Mouse (Mus musculus): ENCODE data around the gene Npas2.
A peak's percentile ranks its signal among the peaks of the same experiment; 100 is the strongest.

The Npas2 gene

DNA sequence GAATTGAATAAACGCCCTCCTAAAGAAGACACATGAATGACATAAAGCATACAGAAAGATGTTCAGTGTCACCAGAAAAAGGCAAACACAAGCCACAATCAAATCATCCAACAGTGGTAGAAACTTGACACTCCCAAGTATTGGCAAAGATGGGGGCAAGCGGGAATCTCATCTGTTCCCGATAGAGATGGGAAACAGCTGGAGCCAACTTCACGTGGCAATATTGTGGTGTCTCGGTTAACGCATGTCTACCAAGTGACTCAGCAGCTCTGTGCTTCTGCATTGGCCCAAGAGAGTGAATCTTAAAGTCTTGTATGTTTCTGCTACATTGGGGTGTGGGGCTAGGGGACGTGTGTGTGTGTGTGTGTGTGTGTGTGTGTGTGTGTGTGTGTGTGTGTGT is 89.8 kb downstream of the Npas2 start:
- peak in 1 of 2 experiments; percentile 10 for DNase-seq (ENCODE audit: low spot score in 2 of 2)

DNA sequence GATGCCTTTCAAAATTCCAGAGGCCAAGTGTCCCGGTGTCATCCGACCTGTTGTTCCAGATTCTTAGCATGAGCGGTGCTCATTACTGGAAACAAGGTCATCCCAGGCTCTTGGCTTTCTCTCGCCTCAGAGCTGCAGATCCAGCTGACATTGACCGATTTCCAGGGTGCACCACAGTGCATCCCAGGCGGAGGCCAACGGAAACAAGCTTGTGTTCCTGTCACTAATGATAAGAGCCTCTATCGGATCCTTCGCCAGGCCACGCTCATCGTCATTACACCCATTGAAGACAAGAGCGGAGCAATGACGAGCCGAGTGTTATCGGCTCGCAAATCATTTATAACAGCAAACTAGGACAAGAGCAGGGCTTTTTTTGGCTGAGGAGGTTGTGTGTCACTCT is 91.3 kb downstream of the Npas2 start:
- DNase-seq (ENCODE audit: low spot score in 2 of 2) = peak in 1 of 2 experiments; percentile 13

DNA sequence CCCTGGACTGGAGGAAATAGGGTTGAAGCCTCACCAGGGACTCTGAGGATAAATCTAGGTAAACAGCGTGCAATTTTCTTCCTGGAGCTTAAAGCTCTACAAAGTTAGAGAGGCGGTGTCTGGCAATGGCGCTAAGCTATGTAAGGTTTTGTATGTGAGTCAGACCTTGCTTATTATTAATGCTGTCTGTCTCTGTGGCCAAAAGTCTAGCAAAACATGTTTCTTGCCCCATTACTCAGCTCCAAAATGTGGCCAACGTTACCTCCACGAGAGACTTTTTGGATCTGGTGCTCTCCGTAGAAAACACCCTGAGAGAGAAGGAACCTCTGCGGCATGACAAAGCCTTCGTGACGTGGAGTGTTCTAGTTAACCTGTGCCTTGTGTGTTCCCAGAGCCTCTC is 93.5 kb downstream of the Npas2 start:
- DNase-seq (ENCODE audit: low spot score in 2 of 2) = no peak

DNA sequence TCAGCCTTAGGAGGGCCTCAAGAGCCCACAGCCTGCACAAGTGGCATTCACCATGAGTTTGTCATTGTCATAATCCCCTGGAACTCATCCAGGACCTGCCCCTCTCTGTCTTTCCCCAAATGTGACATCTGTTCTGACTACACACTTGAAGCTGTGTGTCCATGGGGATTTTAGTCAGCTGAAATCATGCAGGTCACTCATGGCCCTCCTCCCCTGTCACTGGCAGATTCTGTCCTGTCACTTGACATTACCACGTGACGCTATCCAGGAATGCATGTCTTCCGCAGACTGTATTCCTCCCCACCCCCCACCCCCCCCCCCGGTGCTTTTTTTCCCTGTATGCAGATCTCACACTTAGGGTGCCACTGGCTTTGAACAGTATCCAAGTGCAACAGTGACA is 94.3 kb downstream of the Npas2 start:
- DNase-seq (ENCODE audit: low spot score in 2 of 2) = no peak

DNA sequence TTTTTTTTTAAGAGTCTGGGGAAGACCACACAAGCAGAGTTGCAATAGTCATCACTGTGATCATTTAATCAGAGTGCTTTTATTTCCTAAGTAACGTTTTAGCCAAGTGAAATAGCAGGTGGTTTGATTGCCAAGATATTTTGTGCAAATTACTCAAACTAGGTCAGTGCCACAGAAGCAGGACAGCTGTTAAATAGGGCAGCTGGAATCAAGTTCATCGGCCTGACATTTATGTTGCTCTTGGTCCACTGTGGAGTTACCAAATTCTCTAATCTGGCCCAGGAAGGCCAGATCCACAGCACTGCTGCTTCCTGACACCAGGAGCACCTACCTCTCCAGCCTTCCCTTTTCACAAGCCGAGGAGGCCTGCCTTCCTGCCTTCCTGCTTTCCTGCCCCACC is 94.9 kb downstream of the Npas2 start:
- no peak for DNase-seq (ENCODE audit: low spot score in 2 of 2)

DNA sequence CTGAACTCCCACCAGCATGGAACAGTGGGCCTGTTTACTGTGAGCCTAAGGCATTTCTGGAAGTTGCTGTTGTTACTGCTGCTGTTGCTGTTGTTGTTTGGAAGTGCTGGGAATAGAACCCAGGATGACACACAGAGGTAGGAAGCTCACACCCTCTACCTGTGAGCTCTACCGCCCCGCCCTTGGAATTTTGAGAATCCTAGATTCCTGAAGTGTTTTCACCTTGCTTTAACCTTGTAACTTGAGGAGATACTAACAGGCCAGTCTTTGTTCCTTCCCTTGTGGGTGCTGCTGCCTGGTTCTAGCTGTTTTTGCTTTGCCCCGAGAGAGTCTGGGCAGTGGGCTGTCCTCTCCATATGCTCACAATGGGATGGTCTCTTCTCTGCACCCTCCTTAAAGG is 98.5 kb downstream of the Npas2 start:
- DNase-seq (ENCODE audit: low spot score in 2 of 2) = no peak

DNA sequence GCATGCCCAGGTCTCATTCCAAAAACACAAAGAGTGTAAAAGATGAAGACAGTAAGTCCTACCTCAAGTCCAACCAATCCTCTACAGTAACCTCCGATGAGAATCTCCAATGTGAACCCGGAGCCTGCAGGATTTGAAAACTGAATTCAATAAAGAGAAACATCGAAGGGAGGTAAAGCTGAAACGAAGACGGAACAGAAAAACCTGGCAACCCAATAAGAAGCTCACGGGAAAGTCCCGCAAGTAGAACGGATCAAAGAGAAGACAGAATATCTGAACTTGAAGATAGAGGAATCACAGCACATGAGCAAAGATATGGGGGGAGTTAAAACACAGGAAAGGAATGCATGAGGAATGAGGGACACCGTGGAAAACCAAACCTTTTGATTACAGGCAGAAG is 104.8 kb downstream of the Npas2 start:
- no peak for DNase-seq (ENCODE audit: low spot score in 2 of 2)

DNA sequence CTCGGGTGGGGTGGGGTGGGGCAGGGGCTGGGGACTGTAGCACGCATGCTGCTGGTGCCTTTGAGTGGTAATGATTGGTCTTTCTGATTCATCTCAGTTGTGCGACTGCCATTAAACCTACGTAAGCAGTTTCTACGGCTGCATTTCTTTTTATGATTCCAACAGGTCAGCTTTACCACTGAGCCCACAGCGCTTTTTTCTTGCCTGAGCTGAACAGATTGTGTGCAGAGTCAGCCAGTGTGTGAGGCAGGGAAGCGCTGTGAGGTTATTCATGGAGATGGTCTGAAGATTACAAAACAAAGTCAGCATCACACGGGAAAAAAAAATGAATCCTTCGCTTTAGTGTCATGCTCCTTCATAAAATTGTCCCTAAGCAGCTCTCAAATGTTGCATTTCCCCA is 106.7 kb downstream of the Npas2 start:
- DNase-seq (ENCODE audit: low spot score in 2 of 2) = no peak

DNA sequence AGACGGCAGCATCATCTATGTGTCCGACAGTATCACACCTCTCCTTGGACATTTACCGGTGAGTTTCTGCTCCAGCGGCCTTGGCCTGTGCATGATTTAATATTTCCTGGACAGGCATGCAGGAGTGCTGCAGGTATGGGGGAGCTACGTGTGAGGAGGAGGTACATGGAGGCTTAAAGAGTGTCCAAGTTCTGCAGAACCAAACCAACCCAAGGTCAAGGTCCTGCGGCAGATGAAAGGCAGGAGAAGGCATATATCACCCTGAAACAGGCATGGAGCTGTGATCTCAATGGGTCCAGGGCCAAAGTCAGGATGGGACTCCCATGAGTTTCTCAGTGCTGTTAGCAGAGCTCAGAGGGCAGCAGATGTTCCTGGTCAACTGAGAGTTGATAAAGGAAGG is 107.1 kb downstream of the Npas2 start:
- DNase-seq (ENCODE audit: low spot score in 2 of 2) = no peak

DNA sequence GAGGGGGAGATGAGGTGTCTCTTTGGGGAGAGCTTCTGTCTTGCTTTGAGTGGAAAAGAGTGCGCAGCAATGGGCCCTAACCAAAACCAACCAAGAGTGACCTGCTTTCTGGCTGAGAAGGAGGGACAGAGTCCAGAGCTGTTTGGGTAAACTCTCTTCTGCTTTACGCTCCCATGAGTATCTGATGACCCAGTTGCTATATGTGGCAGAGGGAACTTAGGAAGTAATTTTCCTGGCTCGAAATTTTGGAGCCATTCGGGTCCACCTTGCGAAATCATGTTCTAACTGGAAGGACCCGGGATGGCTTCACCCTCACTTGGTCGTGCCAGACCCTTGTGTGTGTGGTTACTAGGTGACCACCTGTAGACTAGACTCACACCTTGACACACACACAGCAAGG is 108.7 kb downstream of the Npas2 start:
- DNase-seq (ENCODE audit: low spot score in 2 of 2) = no peak

DNA sequence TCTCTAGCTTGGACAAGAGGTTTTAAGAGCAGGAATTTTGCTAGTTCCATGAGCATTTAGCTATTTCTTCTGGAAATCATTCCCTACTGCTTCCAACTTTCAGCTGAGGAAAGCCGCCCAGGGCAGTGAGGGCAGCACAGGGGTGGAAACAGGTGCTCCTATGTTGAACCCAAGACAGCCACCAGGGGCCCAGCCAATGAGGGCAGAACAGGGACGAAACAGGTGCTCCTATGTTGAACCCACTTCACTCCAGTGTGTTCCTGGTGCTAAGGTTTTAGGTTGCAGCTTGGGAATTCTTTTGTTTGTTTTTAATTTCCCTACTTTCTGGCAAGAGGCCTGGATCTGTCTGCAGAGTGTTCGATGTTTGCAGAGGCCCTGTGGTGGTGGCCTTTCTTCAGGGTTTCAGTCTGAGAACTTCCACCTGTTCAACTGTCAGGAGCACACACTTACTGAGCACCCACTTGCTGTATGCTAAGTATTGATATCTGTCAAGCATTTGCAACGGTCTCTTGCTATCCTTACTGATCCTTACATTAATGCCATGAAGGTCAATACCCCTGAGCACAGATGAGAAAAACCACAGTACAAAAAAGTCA is 109.6 kb downstream of the Npas2 start:
- DNase-seq (ENCODE audit: low spot score in 2 of 2) = no peak

DNA sequence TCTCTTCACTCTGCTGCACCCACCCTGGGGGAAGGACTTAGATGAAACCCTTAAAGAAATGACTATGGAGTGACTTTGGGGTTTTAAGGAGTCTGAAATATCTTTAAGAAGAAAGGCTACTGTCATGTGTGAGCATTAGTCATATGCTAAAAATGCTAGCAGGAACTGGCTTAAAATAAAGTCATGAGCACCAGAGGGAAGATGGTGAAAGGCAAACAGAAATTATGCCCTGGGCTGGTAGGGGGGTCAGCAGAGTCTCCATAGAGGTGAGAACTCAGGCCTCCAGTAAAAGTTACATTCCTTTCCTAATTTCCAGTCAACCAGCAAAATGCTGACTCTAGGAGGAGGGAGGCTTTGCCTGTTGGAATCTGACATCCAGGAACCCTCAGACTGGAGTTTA is 113.8 kb downstream of the Npas2 start:
- no peak for DNase-seq (ENCODE audit: low spot score in 2 of 2)

DNA sequence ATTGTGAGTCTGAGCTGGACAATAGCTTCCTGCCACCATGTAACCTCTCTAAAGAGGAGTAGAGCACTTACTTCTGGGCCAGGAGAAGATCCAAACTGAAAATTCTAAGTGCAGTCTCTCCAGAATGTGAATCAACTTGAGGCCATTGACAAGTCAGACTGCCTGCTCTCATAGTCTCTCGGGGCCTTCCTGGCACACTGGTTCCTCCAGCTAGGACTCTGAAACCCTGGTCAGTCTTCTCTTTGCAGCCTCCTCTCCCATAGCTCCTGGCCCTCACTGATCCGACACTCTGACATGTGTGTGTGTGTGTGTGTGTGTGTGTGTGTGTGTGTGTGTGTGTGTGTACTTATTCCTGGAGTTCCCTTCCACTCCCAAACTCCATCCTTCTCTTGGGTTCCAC is 114.4 kb downstream of the Npas2 start:
- DNase-seq (ENCODE audit: low spot score in 2 of 2) = no peak

DNA sequence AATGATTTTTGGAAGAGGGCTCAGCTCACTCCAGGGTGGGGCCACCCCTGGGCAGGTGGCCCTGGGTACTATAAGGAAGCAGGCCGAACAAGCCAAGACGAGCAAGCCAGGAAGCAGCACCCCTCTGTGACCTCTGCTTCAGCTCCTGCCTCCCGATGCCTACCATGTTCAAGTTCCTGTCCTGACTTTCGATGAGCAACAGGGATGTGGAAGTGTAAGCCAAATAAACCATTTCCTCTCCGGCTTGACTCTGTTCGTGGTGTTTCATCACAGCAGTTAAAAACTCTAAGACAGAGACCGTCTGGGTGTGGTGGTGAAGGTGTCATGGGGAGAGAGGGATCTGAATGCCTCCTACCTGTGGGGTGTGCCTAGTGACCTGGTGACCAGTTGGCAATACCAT is 116.0 kb downstream of the Npas2 start:
- no peak for DNase-seq (ENCODE audit: low spot score in 2 of 2)

DNA sequence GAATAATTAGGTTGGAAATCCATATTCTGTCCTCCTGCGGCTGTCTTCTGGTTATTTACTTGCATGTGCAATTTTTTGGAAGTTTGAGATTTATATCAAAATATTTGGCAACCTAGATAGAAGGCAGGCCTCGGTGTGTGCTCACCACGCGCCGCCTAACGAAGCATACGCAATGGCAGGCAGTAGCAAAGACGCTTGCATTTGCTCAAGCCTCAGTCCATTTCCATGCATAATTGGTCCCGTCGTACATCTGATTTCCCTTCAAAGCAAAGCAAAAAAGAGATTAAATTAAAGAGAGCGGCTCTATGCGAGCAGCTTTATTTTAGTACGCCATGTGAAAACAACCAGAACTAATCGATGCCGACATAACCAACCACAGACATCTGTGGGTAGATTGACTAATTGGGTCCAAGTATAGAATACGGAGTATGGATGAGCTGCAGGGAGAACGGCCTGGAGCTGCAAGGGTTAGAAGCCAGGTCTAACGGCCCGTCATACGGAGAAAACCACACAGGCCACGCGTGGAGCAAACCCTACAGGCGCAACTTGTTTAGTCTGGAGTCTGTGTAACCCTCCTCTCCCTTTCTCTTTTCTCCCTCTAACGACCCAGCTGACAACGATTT is 118.9 kb downstream of the Npas2 start:
- no peak for DNase-seq (ENCODE audit: low spot score in 2 of 2)

DNA sequence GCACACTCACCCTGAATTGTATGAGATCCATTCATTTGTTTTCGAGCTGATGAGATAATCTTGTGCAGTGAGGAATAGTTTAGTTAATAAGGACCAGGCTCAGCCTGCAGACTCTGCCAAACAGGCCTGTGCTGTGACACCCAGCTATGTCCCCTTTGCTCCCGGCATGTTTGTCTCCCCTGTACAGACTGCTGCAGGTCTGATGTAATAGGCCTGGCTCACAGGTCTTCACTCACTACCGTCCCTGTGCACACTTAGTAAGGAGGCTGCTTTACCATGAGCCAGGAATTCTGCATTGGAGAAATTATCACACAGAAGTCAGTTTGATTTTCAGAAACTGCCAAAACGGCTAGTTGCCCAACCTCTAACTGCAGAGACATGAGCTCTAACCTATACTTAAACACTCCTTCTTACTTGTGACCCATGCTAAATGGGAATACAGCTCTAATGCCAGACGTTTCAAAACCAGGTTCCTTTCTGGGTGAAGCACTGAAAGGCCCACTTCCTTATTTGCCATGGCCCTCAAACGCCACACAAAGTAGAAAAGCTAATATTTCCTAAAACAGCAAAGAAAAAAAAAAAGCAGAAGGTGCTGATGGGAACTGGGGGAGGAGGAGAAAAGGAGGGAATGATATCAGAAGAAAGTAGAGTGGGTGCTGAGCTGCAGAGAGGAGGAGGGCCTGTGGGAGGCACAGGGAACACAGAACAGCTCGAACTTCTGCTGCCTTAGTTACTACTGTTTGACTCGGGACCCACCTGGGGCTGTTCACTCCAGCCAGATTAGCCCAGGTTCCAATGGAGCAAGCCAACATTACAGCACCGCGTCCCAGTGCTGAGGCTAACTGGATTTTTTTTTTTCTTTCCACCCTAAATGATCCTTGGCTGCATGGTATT is 120.1 kb downstream of the Npas2 start:
- no peak for DNase-seq (ENCODE audit: low spot score in 2 of 2)

DNA sequence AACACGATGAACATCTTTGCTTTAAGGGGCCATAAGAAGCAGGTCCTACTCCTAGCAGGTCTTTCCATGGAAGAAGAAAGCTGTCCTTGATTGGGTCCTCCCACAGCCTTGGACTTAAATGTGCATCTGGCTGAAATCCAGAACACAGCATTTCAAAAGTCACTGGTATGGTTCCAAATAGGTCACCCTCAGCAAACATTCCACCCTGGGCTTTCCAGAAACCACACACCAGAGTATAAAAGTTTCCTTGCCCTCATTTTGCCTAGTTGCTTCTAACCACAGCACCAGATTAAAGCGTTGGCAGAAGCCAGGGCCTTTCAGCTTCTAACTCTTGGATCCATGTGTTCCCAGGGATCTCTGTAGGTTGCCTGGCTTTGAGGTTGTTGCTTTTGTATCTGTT is 124.4 kb downstream of the Npas2 start:
- peak in 1 of 2 experiments; percentile 10 for DNase-seq (ENCODE audit: low spot score in 2 of 2)

DNA sequence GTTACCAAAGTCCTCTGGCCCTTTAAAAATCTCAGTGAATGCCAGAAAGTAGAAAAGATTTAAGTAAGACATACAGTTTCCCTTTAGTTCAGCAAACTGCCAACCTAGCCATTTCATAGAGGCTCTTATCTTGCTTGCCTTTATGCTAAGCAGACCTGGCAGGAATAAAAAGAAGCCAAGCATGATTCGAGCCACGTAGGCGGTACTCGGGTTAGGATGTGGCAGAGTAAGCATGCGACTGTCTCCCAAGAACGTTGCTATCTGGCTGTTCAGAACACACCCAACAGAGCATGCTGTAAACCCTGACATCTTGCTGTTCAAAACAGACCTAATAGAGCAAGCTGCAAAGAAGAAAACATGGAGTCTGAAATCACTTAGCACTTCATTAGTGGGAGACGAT is 125.3 kb downstream of the Npas2 start:
- no peak for DNase-seq (ENCODE audit: low spot score in 2 of 2)

DNA sequence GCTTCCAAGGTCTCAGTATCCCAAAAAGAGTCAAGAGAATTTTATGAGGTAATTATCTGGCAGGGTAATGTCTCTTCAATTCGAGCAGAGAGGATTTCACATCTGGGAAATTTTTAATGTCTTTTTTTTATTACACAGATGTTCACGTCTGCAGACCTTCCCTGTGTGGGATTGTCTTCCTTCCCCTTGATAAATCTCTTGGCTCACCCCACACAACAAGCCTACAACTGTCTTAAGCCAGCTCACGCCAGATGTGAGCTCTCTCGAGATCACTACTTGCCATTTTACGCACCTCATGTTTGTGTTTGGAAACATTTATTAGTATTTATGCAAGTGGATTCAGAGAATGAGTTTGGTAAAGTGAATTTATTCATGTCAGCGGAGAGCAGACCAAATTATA is 128.4 kb downstream of the Npas2 start:
- no peak for DNase-seq (ENCODE audit: low spot score in 2 of 2)

DNA sequence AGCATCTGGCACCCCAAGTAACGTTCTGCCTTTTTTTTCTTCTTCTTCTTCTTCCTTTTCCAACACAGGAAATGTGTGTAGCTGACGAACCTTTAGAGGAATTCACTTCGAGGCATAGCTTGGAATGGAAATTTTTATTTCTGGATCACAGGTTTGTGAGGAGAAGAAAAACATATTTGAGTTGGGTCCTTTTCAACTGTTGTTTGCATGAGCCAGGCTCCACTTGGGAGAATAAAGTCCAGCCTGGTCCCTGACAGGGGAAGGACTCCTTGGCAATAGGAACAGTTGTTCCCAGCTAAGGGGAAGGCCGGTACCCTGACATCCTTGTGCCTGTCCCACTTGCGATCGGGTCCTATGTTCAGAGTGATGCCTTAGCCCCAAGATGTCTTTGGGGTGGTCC is 131.7 kb downstream of the Npas2 start:
- DNase-seq (ENCODE audit: low spot score in 2 of 2) = no peak

DNA sequence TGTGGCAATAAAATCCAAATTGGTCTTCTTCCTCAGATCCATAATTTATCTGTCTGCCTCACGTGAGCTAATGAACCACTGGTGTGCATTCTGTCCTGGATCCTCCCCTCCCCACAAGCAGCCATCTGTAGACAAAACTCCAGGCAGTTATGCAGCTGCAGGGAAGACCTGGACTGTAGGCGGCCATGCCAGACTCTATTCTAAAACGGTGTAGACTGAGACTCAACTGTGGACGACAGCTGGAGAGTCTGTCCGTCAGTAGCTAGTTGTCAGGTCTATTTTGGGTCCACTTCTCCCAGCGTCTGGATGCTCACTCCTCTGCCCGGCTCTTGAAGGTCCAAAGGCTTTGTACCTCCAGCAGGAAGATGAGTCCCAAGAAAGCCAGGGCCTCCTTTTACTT is 134.0 kb downstream of the Npas2 start:
- no peak for DNase-seq (ENCODE audit: low spot score in 2 of 2)

DNA sequence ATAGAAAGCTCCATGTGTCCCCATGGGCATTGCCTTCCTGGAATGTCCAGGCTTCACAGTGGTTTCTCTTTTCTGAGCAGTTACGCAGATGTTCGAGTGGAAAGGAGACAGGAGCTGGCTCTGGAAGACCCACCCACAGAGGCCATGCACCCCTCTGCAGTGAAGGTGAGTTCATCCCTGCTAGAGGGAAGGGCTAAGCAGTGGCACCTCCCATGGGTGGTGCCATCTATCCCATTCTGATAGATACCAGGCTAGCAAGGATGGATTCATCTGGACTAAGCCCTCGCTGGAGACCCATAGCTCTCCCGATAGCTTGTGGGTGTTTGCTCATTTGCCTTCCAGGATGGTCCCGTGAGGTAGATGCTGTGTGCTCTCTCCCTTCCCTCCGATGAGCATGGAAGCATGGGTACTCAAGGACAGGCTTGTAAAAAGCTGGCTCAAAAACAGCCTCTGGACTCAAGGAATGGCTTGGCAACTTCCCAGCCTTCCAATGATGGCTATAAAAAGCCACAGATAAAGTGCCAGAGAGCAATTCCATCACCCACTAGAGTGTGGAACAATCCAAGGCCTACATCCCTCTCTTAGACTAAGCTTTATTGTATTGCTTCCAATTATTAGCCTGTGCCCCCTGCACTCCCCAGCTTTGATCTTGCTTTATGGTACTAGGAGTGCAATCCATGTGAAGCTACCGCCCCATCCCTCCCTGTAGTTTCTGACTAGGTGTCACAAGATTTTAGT is 137.5 kb downstream of the Npas2 start:
- DNase-seq (ENCODE audit: low spot score in 2 of 2) = no peak

Measured in urinary bladder, adult 18-20 months (tissue).